Mouse (Mus musculus): Measurements from ENCODE around the gene Acoxl. TPM values are rescaled to one million over a fixed set of nuclear protein-coding genes. Genes with fewer than 3 reads are reported as not detected.

Gene Acoxl
- polyA plus RNA-seq, 1 experiment: not detected

DNA sequence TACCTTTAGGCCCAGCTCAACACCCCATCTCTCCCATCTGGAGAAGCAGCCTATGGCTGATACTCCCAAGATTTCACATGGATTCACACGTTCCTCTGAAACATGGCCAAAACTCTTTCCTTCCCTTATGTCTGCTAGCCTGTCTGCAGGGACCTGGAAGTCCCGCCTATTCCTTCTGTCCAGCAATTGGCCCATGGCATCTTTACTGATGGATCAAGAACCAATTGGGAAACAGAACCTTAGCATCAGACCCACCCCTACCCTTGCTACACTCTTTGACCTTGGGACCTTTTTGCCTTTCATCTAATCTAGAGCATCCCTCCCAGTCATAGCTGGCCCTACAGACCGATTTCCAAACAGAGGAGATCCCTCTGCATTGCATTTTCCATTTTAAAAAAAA is 275.9 kb downstream of the Acoxl start:
- no peak for DNase-seq
- Histone ChIP-seq H3K27me3 (ENCODE audit: control insufficient read depth, insufficient read depth, low read length) (no peaks in the 10 kb centered on the region), H3K4me3 (replicated peaks; ENCODE audit: insufficient read depth, low read depth, low read length) (no peak overlapping the region), H3K4me1 (ENCODE audit: control insufficient read depth, insufficient read depth, low read length) (no peaks in the 10 kb centered on the region), H3K27ac (ENCODE audit: insufficient read depth, low read length) (no peak overlapping the region)
- TF ChIP-seq CTCF (IDR thresholded peaks at IDR 0.05; ENCODE audit: borderline replicate concordance, insufficient read depth, low read depth, low read length) (no peak), POLR2A (IDR thresholded peaks at IDR 0.05; ENCODE audit: borderline replicate concordance, insufficient read depth, low read length) (no peak)
- 75% methylated on average over 3 of the region's 3 CpGs for WGBS

DNA sequence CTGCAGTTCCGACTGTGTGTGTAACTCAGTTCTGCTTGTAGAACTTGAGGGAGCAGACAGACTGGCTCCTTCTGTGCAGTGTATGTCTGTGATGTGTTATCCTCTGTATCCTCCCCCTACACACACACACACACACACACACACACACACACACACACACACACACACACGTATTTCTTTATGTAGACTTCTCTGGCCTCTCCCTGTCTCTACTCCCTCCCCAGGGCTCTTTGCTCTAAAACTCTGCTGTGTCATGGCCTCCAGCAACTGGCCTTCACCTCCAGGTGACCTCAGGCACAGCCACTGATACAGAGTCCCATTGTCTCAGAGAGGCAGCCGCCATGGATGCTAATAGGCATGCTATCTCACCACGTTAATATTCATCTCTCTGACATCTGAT is 276.9 kb downstream of the Acoxl start:
- 56% methylated on average over 4 of the region's 4 CpGs for WGBS
- TF ChIP-seq CTCF (IDR thresholded peaks at IDR 0.05; ENCODE audit: borderline replicate concordance, insufficient read depth, low read depth, low read length): no peak
- no peak for TF ChIP-seq POLR2A (IDR thresholded peaks at IDR 0.05; ENCODE audit: borderline replicate concordance, insufficient read depth, low read length)
- DNase-seq: no peak
- Histone ChIP-seq H3K27me3 (ENCODE audit: control insufficient read depth, insufficient read depth, low read length) (no peaks in the 10 kb centered on the region), H3K4me1 (ENCODE audit: control insufficient read depth, insufficient read depth, low read length) (no peaks in the 10 kb centered on the region), H3K4me3 (replicated peaks; ENCODE audit: insufficient read depth, low read depth, low read length) (no peak overlapping the region), H3K27ac (ENCODE audit: insufficient read depth, low read length) (no peak overlapping the region)

DNA sequence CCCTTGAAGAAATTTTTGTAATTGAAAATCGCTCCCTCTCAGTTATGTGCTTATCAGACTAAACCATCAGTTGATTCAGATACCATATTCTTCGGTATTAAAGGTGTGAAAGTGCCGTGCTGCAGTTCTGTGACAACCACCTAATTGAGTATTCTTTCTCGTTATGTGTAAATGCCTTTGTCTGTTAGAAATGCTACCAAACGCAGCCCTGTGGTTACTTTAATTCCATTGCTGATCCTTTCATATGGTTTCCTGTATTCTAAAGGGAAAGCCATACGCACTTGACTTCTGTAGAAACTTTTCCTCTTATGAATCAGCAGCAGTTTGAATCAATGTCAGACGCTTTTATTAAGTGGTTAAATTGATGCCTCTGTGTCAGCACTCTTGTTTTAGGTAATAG is 278.9 kb downstream of the Acoxl start:
- H3K27me3 ChIP-seq (ENCODE audit: control insufficient read depth, insufficient read depth, low read length): no peaks in the 10 kb centered on the region
- TF ChIP-seq CTCF (IDR thresholded peaks at IDR 0.05; ENCODE audit: borderline replicate concordance, insufficient read depth, low read depth, low read length) (no peak), POLR2A (IDR thresholded peaks at IDR 0.05; ENCODE audit: borderline replicate concordance, insufficient read depth, low read length) (no peak)
- no peak overlapping the region for H3K27ac ChIP-seq (ENCODE audit: insufficient read depth, low read length)
- no peak for DNase-seq
- WGBS: 93% methylated on average over 7 of the region's 7 CpGs
- no peak overlapping the region for H3K4me3 ChIP-seq (replicated peaks; ENCODE audit: insufficient read depth, low read depth, low read length)
- no peaks in the 10 kb centered on the region for H3K4me1 ChIP-seq (ENCODE audit: control insufficient read depth, insufficient read depth, low read length)

DNA sequence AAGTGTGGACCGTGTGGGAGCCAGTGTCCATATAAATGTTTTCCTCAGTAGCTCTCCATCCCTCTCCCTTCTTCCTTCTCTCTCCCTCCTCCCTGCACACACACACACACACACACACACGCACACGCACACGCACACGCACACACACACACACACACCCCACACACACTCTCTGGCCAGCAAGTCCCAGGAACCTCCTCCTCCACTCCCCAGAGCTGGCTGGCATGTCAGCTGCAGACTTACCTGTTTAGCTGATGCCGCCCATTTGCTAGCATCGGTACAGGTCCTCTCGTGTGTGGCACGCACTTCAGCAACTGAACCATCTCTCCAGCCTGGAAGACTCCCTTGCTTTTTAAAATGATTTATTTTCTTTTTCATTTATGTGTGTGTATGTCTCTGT is 280.3 kb downstream of the Acoxl start:
- 92% methylated on average over 9 of the region's 9 CpGs for WGBS

DNA sequence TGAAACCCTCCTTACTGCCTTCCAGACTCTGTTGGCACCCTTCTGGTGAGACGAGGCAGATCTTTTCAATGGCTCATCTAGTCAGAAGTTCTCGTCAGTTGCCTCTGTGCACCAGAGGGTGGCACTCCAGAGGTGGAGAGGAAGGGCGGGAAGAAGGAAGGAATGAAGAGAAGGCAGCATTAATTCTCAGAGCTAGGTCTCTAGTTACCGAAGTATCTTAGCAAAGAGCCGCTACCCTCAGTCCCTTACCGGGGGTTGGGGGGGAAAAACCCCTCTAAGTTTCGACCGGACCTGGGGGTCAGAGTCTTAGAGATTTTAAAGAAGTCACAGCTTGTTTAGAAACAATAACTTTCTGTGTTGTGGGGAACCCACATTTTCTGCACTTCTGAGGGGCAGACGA is 283.8 kb downstream of the Acoxl start:
- no peak overlapping the region for H3K27ac ChIP-seq (ENCODE audit: insufficient read depth, low read length)
- 4% methylated on average over 9 of the region's 9 CpGs for WGBS
- H3K4me3 ChIP-seq (replicated peaks; ENCODE audit: insufficient read depth, low read depth, low read length): no peak overlapping the region
- H3K27me3 ChIP-seq (ENCODE audit: control insufficient read depth, insufficient read depth, low read length): no peaks in the 10 kb centered on the region; the same call in 1 of the 2 replicates
- no peak for TF ChIP-seq POLR2A (IDR thresholded peaks at IDR 0.05; ENCODE audit: borderline replicate concordance, insufficient read depth, low read length)
- TF ChIP-seq CTCF (IDR thresholded peaks at IDR 0.05; ENCODE audit: borderline replicate concordance, insufficient read depth, low read depth, low read length): peak; percentile 80
- peaks cover 3% of the 10 kb centered on the region; the same call in 1 of the 2 replicates for H3K4me1 ChIP-seq (ENCODE audit: control insufficient read depth, insufficient read depth, low read length)
- peak; percentile 50 to 58 for DNase-seq

More for the DNA sequence above, 280.3 kb downstream of the Acoxl start:
- H3K4me1 ChIP-seq (ENCODE audit: control insufficient read depth, insufficient read depth, low read length): no peaks in the 10 kb centered on the region
- no peak for DNase-seq
- H3K27me3 ChIP-seq (ENCODE audit: control insufficient read depth, insufficient read depth, low read length): no peaks in the 10 kb centered on the region; the same call in 1 of the 2 replicates
- no peak overlapping the region for H3K27ac ChIP-seq (ENCODE audit: insufficient read depth, low read length)
- TF ChIP-seq CTCF (IDR thresholded peaks at IDR 0.05; ENCODE audit: borderline replicate concordance, insufficient read depth, low read depth, low read length): no peak
- no peak for TF ChIP-seq POLR2A (IDR thresholded peaks at IDR 0.05; ENCODE audit: borderline replicate concordance, insufficient read depth, low read length)
- H3K4me3 ChIP-seq (replicated peaks; ENCODE audit: insufficient read depth, low read depth, low read length): no peak overlapping the region

DNA sequence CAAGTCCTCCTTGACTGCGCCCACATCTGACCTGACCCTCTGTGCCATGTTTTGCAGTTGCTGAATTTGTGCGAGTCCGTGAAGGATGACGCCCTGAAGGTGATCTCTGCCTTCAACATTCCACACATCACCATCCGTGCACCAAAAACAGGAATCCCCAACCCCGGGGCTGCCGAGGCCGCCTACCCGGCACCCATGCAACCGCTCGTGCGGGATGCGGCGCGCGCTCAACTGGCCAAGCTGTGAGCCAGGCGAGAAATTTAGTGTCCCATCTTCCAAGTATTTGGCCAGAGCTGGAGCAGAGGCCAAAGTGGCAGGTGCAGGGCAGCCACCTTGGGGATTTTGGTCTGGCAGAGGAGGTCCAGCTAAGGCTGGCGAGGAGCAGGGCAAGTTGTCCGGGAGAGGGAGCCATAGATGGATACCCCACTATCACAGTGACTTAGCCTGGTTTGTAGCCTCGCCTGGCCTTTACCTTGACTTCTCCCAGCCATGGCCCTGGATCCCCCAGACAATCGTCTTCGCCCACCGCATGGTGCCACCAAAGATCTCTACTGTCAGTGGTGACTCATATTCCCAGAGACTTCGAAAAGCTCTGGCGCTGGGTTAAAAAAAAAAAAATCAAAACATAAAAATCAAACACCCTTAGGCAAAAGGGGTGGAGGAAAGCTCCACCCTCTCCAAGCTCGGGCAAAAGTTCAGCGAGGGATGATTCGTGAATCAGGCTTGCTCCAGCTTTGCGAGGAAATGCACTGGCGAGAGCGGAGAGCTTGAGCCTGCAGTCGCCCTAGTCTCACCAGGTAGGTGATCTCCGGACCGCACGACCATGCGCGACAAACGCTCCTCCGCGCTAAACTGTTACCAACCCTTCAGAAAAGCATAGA is 284.5 kb downstream of the Acoxl start:
- Histone ChIP-seq H3K27me3 (ENCODE audit: control insufficient read depth, insufficient read depth, low read length) (no peaks in the 10 kb centered on the region; the same call in 1 of the 2 replicates), H3K4me3 (replicated peaks; ENCODE audit: insufficient read depth, low read depth, low read length) (no peak overlapping the region), H3K4me1 (ENCODE audit: control insufficient read depth, insufficient read depth, low read length) (peaks cover 3% of the 10 kb centered on the region; the same call in 1 of the 2 replicates), H3K27ac (ENCODE audit: insufficient read depth, low read length) (no peak overlapping the region)
- peak; percentile 23; the same call in 1 of the 2 replicates for TF ChIP-seq CTCF (IDR thresholded peaks at IDR 0.05; ENCODE audit: borderline replicate concordance, insufficient read depth, low read depth, low read length)
- TF ChIP-seq POLR2A (IDR thresholded peaks at IDR 0.05; ENCODE audit: borderline replicate concordance, insufficient read depth, low read length): no peak
- DNase-seq: peak; percentile 29 to 33
- 12% methylated on average over 40 of the region's 40 CpGs for WGBS

DNA sequence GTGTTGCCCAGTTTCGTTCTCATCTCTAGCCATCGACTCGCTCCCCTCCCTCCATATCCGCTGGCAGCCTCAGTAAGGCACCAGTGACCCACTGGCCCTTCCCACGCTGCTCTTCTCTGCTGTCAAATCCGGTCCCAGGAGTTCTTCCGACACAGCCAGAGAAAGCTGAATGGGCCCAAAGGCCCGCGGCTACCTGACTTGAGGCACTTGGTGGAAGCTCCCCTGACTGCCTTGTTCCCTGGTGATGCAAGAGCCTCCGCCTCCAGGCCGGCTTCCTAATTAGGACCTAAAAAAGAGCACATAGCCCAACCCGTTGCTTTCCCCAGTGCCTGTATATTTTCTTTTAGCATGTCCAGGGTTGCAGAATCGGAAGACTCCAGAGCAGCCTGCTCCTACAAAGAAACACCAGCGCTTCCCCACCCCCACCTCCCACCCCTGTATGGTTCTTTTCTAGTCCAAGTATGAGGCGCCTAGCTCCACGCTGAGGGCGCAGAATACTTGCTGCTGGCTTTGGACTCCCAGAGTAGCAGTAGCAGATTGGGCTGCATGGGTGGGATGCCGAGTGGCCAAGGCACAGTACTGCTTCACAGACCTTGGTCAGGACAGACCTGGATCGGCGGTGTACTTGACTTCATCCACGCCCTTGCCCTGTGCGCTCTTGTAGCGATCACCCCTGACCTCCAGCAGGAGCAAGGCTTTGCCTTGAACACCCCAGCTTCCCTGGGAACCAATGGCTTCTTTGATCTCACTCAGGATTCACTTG is 285.4 kb downstream of the Acoxl start:
- Histone ChIP-seq H3K4me1 (ENCODE audit: control insufficient read depth, insufficient read depth, low read length) (peaks cover 3% of the 10 kb centered on the region), H3K27ac (ENCODE audit: insufficient read depth, low read length) (no peak overlapping the region), H3K4me3 (replicated peaks; ENCODE audit: insufficient read depth, low read depth, low read length) (no peak overlapping the region), H3K27me3 (ENCODE audit: control insufficient read depth, insufficient read depth, low read length) (no peaks in the 10 kb centered on the region; the same call in 1 of the 2 replicates)
- TF ChIP-seq CTCF (IDR thresholded peaks at IDR 0.05; ENCODE audit: borderline replicate concordance, insufficient read depth, low read depth, low read length) (no peak), POLR2A (IDR thresholded peaks at IDR 0.05; ENCODE audit: borderline replicate concordance, insufficient read depth, low read length) (no peak)
- WGBS: 35% methylated on average over 23 of the region's 23 CpGs
- no peak for DNase-seq
